Mouse (Mus musculus): ENCODE results near the gene Tmco3. TPM values are rescaled to one million over a fixed set of nuclear protein-coding genes. Genes with fewer than 3 reads are reported as not detected.
"Not testable (repeated sequence)": the region's sequence is repeated elsewhere in the genome, so short reads cannot be mapped to it uniquely, and the experiment has no call there.

Gene Tmco3
- total RNA-seq, 2 experiments from 2014 or later: 47.1 to 49.9 TPM

- no peak for DNase-seq (ENCODE audit: low spot score in 2 of 2)
Observed at GRCm38 (mm10) chr8:13305884-13306283, 17.9 kb downstream of the Tmco3 start.

DNA sequence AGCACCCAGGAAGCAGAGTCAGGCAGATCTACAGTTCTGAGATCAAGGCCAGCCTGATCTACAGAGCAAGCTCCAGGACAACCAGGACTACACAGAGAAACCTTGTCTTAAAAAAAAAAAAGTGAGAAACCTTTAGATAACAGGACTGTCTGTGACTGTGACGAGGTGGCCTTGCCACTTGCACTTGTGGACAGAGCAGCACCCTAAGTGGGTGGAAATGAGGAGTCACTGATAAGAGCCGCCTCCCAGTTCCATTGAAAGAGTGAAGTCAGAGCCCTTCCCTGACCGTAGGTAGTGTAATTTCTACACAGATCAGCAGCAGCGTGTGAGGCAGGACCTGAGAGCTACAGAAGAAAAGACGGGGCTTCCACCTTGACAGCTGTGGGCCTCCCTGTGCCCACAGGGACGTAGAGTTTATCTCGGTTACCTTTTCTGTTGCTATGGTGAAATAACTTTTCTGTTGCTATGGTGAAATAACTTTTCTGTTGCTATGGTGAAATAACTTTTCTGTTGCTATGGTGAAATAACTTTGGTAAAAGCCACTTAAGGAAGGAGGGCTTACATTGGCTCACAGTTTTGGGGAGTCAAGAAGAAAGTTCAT is 18.4 kb downstream of the Tmco3 start:
- no peak for DNase-seq (ENCODE audit: low spot score in 2 of 2)

GRCm38 (mm10) chr8:13306916-13307315 is 18.9 kb downstream of the Tmco3 start:
- no peak for DNase-seq (ENCODE audit: low spot score in 2 of 2)

- no peak for DNase-seq (ENCODE audit: low spot score in 2 of 2)
Observed at GRCm38 (mm10) chr8:13314922-13315321, 26.9 kb downstream of the Tmco3 start.

DNA sequence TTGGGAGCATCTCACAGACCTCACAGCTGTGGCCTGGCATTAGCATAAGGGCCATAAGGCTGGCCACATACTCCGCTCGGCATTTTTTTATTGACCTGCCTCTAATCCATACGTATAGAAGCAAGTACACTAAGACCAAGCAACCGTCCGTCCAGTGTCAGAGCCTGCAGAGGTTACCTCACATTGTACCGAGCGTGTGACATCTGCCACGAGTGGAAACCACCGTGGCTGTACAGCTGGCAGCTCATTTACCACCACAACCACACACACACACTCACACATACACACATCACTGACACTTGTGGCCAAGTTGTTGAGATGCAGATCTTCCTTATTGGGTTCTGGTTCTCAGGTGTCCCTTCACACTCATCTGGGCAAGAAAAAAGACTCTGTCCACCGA is 28.7 kb downstream of the Tmco3 start:
- DNase-seq (ENCODE audit: low spot score in 2 of 2): no peak

DNA sequence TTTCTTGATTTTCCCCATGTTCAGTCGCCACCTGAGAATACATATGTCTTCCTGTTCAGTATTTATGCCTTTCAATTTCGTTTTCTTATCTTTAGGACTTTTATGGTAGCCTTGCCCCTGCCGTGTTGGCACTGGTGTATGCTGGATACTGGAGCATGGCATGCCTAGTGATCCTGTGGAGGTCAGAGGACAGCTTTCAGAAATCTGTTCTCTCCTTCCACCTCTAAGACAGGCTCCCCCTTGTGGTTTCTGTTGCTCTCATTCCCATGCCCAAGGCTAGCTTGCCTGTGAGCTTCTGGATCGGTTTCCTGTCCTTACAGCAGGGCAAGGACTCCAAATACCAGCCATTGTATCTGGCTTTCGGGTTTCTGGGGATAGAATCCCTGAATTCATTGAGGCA is 38.6 kb downstream of the Tmco3 start:
- DNase-seq (ENCODE audit: low spot score in 2 of 2): no peak

DNA sequence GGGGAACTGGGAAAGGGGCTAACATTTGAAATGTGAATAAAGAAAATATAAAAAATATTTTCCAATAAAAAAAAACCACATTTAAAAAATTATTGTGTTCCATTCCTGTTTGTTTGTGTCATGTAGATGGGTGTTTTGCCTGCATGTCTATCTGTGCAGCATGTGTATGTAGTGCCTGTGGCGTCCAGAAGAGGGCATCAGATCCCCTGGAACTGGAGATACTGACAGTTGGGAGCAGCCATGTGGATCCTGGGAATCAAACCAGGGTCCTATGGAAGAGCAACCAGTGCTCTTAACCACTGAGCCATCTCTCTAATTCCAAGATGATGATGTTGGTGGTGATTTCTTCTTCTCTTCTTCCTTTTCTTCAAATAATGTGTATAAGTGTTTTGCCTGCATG is 46.7 kb downstream of the Tmco3 start:
- DNase-seq (ENCODE audit: low spot score in 2 of 2): no peak

DNA sequence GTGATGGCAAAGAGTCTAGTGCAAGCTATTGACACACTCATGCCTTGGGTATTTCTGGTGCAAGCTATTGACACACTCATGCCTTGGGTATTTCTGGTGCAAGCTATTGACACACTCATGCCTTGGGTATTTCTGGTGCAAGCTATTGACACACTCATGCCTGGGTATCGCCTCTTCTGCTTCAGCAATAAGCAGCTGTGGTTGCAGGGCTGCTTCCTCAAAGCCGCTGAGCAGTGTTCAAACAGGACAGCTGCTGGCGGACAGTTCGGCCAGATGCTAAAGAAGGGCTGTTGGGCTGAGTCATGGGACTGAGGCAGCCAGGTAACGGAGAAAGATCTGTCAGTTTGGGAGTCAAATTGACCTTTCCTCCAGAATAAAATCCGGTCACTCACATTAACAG is 49.3 kb downstream of the Tmco3 start:
- not testable (repeated sequence) for DNase-seq (ENCODE audit: low spot score in 2 of 2)

GRCm38 (mm10) chr8:13337678-13338077 is 49.7 kb downstream of the Tmco3 start:
- no peak for DNase-seq (ENCODE audit: low spot score in 2 of 2)

DNA sequence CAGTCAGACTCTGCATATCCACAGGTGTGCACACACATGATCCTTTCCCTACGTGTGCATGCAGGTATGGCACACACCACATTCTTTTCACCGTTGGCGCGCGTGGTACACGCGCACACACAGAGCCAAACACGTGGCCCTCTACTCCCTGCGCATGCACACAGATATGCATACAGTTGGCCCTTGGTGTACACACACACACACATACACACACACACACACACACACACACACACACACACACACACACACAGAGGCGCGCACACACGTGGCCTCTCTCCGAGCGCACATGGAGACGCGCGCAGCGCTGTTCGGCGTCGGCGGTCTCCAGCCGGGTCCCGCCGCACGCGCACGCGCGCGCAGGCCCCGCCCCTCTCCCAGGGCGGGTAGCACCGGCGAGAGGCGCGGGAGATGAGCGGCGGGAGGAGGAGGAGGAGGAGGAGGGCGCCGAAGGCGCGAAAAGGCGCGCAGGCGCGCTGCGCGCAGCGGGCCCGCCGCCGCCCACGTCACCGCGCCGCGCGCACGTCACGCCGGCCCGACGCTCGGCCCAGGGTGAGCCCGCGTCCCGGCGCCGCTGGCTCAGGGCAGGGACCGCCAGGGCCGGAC is 50.4 kb downstream of the Tmco3 start, which contains the start of gene Tfdp1:
Gene Tfdp1 (plus strand): TSS at position 497 of the 606 bp plus-strand sequence.
- peak; percentile 68 to 82 for DNase-seq (ENCODE audit: low spot score in 2 of 2)

DNA sequence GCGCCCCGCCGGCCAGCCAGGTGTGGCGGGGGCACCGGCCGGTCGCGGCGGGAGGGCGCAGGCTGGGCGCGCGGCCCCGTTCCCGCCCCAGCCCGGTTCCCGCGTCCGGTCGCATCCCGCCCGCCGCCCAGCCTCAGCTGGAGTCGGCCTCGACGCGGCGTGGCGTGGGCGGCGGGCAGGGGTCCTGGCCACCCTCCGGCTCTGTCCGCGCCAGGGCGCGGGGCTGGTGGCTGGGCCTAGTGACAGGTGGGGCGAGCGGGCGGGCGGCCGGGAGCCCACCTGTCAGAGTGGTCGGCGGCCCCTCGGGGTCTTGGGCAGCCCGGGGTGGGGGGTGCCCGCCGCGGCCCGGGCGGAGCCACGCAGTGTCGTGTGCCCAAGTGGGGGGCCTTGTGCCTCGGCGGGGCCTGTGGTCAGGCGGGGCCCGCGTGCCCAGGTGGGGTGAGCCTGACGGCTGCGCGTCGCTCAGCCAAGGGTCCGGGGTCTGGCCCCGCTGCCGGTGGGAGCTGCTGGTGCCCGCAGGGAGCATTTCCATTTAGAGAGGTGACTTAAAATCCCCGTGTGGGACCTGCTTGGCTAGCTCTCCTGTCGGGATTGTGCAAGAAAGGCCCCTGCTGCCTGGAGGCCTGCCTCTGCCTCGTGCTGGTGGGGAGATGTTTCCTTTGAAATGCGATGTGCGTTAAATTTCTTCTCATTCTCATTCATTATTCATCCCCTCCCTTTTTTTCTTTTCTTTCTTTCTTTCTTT is 51.1 kb downstream of the Tmco3 start:
- no peak for DNase-seq (ENCODE audit: low spot score in 2 of 2)

DNA sequence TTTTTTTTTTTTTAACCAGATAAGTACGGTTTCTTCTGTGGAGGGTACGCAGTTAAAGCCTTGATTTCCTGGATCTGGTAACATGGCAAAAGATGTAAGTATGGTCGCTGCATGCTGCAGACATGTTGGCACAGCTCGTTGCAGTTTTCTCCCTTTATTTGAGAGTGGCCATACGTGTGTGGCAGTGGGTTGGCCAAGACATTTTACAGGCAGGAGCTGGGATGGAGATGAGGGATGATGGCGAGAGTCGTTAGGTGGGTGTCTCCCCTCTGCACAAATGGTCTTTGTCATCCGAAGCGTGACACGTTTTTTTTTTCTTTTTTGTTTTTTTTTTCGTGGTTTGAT is 51.6 kb downstream of the Tmco3 start:
- DNase-seq (ENCODE audit: low spot score in 2 of 2): no peak

- DNase-seq (ENCODE audit: low spot score in 2 of 2): no peak
Observed at GRCm38 (mm10) chr8:13340650-13341049, 52.7 kb downstream of the Tmco3 start.

- no peak for DNase-seq (ENCODE audit: low spot score in 2 of 2)
Observed at GRCm38 (mm10) chr8:13342340-13342739, 54.4 kb downstream of the Tmco3 start.

- DNase-seq (ENCODE audit: low spot score in 2 of 2): no peak
Observed at GRCm38 (mm10) chr8:13343134-13343533, 55.1 kb downstream of the Tmco3 start.

- no peak for DNase-seq (ENCODE audit: low spot score in 2 of 2)
Observed at GRCm38 (mm10) chr8:13350052-13350451, 62.1 kb downstream of the Tmco3 start.

GRCm38 (mm10) chr8:13351593-13351992 is 63.6 kb downstream of the Tmco3 start:
- no peak for DNase-seq (ENCODE audit: low spot score in 2 of 2)

DNA sequence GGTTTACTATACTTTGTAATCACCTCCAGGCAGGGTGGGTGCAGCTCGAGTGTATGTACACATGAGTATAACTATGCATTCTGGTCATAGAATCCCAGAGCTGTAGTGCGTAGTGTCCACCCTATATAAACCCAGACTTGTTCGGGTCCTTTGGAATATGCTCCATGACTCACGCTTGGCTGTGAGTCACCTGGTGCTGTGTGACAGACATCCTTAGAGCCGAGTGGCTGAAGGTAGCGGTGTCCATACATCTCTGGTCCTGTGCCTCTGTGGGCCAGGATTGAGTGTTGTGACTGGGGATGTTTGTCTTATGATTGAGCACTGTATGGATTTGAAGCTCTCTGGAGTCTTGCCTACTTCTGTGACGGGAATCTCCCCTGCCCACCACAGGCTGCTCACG is 64.6 kb downstream of the Tmco3 start:
- no peak for DNase-seq (ENCODE audit: low spot score in 2 of 2)

DNA sequence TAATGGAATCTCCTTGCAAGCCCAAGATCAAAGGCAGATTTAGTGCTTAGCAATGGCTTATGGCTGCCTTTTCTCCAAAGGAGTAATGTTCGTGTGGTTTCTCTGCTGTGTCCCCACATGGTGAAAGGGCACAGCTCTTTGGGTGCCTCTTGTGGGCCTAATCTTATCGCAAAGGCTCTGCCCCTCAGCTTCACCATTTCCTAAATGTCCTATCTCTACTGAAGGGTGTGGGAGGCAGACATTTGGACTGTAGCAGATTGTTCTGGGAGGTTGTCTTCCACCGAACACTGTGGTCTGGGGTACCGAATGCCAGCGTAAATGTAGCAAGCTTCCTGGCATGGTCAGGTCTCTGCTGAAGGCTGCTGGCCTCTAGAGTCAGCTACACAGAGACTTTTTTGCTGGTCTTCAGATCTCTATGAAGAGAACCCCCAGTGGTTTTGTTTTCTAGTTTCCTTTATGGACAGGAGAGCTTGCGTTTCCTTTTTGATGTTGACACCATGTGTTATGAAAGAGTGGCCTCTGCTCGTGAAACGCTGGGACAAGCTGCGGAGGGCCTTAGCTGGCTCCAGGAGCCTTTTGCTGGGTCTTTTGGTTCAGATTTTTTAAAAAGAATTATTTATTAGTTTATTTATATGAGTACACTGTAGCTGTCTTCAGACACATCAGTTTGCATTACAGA is 65.3 kb downstream of the Tmco3 start:
- DNase-seq (ENCODE audit: low spot score in 2 of 2): no peak

- DNase-seq (ENCODE audit: low spot score in 2 of 2): no peak
Observed at GRCm38 (mm10) chr8:13353883-13354282, 65.9 kb downstream of the Tmco3 start.

DNA sequence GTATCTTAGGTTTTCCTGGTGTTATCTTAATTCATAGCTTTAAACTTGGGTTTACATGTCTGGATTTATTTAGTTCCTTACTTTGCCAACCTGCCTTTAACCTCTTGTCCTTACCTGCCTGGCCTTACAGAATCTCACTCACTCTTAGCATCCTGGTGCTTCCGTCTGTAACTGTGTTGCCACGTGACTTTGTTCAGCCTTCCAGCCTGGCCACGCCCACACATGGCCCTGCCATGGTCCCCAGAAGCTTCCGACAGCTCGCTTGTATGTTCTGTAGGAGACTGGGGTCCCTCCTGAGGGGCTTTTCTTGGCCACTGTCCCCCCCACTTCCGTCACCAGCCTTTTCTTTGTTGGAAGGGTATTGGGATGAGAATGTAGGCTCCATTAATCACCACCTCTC is 68.2 kb downstream of the Tmco3 start:
- DNase-seq (ENCODE audit: low spot score in 2 of 2): no peak

DNA sequence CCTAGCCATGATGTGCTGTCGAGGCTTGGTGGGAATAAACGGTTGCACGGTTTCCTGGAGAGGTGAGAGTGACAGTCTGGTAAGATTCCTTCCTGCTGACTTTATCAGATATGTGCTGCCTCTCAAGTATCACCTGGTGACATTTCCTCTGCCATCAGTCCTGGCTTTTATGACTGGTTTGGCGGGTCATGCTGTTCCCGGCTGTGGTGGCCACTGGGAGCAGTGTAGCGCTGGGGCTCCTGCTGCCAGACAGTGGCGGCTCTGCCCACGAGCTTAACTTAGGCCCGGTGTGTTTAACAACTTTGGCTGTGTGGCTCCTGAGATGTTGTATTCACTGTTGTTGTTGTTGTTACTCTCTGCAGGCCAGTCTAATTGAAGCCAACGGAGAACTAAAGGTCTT is 68.7 kb downstream of the Tmco3 start:
- no peak for DNase-seq (ENCODE audit: low spot score in 2 of 2)
